Mouse (Mus musculus) midbrain, embryonic 16.5 days (tissue): ENCODE results near the gene Snrpd3. TPM values are rescaled to one million over a fixed set of nuclear protein-coding genes. Genes with fewer than 3 reads are reported as not detected.

Source experiments
- ATAC-seq: fragments of 200-750 bp; cut with Nextera tagmentation; 2 replicates; pipeline ENCODE4 v1.8.0; 2017; ENCODE audit warnings: moderate TSS enrichment
- H3K27ac ChIP-seq: fragments of 300-500 bp; sonication (generic); 2 replicates; pipeline ENCODE4 v1.5.1; 2014; ENCODE audit warnings: mild to moderate bottlenecking, low read length, mixed read lengths
- H3K27me3 ChIP-seq: fragments of 300-500 bp; sonication (generic); 2 replicates; pipeline ENCODE4 v1.6.1; 2014; ENCODE audit warnings: low read depth, low read length, mixed read lengths; ENCODE audit not compliant: control insufficient read depth, insufficient read depth
- H3K36me3 ChIP-seq: fragments of 300-500 bp; sonication (generic); 2 replicates; pipeline ENCODE4 v1.6.1; 2014; ENCODE audit warnings: mild to moderate bottlenecking, low read length, moderate library complexity, mixed read lengths; ENCODE audit not compliant: control insufficient read depth, insufficient read depth
- H3K4me1 ChIP-seq: fragments of 300-500 bp; sonication (generic); 2 replicates; pipeline ENCODE4 v1.6.1; 2014; ENCODE audit warnings: mild to moderate bottlenecking, low read length, mixed read lengths; ENCODE audit not compliant: control insufficient read depth, insufficient read depth
- H3K4me2 ChIP-seq: fragments of 300-500 bp; sonication (generic); 2 replicates; pipeline ENCODE4 v1.6.1; 2014; ENCODE audit warnings: mild to moderate bottlenecking, low read length, mixed read lengths
- H3K4me3 ChIP-seq: fragments of 300-500 bp; sonication (generic); 2 replicates; pipeline ENCODE4 v1.5.1; 2014; ENCODE audit warnings: low read depth, mild to moderate bottlenecking, low read length, moderate library complexity, mixed read lengths
- H3K9ac ChIP-seq: fragments of 300-500 bp; sonication (generic); 2 replicates; pipeline ENCODE4 v1.6.1; 2014; ENCODE audit warnings: low read depth, low read length, mixed read lengths
- H3K9me3 ChIP-seq: fragments of 300-500 bp; sonication (generic); replicated peaks from 2 replicates; pipeline ENCODE4 v1.6.1; 2014; ENCODE audit warnings: mild to moderate bottlenecking, low read length, mixed read lengths; ENCODE audit not compliant: control insufficient read depth, poor library complexity, severe bottlenecking
- WGBS: fragments of 180-500 bp; shearing (Covaris S2); extraction: QIAGEN DNeasy Blood & Tissue Kit; methylation state at CpG from one replicate; pipeline ENCODE4 v1.1.7; 2014; 5-methylcytosine and 5-hydroxymethylcytosine counted together
- polyA plus RNA-seq: library from polyadenylated mRNA; unstranded; fragments of >200 nt; fragmentation: Nextera tagmentation; extraction: Ambion mirVana; gene quantifications from 2 replicates; pipeline ENCODE4 v1.2.1, GENCODE M21; 2015

Snrpd3 gene
- polyA plus RNA-seq, 1 experiment from 2014 or later = 136 TPM

DNA sequence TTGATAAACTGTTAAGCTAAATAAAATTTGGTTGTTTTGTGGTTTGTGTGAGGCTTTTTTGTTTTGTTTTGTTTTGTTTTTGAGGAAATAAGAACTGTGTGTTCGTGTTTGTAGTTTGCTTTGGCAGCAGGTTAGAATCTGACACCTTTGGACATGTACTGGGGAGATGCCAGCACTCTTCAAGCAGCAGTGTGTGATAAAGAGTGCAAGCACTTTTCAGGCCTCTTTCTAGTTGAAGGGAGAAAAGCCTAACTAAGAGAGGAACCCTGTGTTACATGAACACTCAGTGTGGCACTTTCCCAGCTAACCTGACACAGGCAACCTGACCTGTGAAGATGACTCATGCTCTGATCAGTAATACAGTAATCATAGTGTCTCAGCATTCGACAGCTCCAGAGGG lies 18.1 kb downstream of the Snrpd3 start:
- Histone ChIP-seq H3K4me2 (no peak overlapping the region), H3K36me3 (peaks cover 11% of the 10 kb centered on the region; the same call in 1 of the 2 replicates), H3K4me3 (no peak overlapping the region), H3K4me1 (no peaks in the 10 kb centered on the region), H3K27ac (no peak overlapping the region), H3K9me3 (no peaks in the 10 kb centered on the region), H3K27me3 (no peaks in the 10 kb centered on the region), H3K9ac (no peak overlapping the region)
- 92% methylated on average over 2 of the region's 2 CpGs for WGBS
- no peak for ATAC-seq

DNA sequence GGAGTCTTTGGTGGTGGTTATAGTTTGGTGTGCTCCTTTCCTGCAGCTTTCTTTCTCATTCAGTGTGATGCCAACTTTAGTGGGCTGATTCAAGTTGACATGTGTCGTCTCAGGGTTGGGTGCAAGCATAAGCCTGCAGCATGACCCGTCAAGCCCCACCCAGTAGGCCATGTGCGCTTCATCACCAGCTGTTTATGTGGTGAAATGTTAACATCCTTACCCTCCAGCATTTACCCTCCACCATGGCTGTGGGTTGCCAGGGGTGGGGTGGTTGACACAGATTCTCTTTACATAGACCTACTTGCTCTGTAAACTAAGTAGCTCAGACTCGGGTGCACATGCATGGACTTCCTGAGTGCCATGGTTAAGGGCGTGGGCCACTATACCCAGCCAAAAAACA lies 18.8 kb downstream of the Snrpd3 start:
- Histone ChIP-seq H3K4me2 (no peak overlapping the region), H3K9me3 (no peaks in the 10 kb centered on the region), H3K4me1 (no peaks in the 10 kb centered on the region), H3K9ac (no peak overlapping the region), H3K36me3 (peaks cover 11% of the 10 kb centered on the region; the same call in 1 of the 2 replicates), H3K27me3 (no peaks in the 10 kb centered on the region), H3K4me3 (no peak overlapping the region), H3K27ac (no peak overlapping the region)
- no peak for ATAC-seq
- WGBS = 98% methylated on average over 5 of the region's 5 CpGs

DNA sequence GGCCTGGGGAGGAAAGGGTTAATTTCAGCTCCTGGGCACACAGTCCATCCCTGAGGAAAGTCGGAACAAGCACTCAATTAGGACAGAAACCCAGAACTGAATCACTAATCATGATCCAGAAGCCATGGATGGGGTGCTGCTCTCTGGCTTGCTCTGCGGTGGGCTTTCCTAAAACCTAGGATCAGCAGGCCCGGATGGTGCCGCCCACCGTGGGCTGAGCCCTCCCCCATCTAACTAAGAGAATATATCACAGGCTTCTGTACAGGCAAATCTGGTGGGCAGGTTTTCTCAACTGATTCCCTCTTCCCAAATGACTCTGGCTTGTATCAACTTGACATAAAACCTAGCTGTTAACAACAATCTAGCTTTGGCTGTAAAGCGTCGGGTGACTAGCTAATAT lies 30.6 kb downstream of the Snrpd3 start:
- no peaks in the 10 kb centered on the region; the same call in 1 of the 2 replicates for H3K9me3 ChIP-seq
- no peaks in the 10 kb centered on the region for H3K36me3 ChIP-seq
- 80% methylated on average over 7 of the region's 7 CpGs for WGBS
- H3K27ac ChIP-seq = no peak overlapping the region
- no peaks in the 10 kb centered on the region for H3K4me1 ChIP-seq
- H3K4me3 ChIP-seq = no peak overlapping the region
- no peak overlapping the region for H3K9ac ChIP-seq
- no peak for ATAC-seq
- no peaks in the 10 kb centered on the region for H3K27me3 ChIP-seq
- H3K4me2 ChIP-seq = no peak overlapping the region

DNA sequence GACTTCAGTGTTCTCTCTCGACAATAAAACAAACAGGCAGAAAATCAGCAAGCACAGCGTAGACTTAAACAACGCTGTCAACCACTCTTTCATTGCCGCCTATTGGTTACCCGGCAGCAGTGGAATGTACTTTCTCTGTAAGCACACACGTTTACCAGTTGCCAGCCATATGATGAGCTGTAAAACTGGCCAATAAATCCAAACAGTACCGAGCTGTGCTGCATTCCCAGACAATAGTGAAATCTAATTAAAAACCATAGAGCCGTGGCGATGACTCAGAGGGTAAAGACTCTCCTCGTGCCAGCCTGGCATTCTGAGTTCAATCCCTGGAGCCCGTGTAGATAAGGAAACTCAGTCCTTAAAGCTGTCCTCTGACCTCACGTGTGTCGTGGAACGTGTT lies 31.1 kb downstream of the Snrpd3 start:
- Histone ChIP-seq H3K4me1 (no peaks in the 10 kb centered on the region), H3K27ac (no peak overlapping the region), H3K4me2 (no peak overlapping the region), H3K9ac (no peak overlapping the region), H3K9me3 (no peaks in the 10 kb centered on the region; the same call in 1 of the 2 replicates), H3K36me3 (peaks cover 4% of the 10 kb centered on the region; the same call in 1 of the 2 replicates), H3K27me3 (no peaks in the 10 kb centered on the region), H3K4me3 (no peak overlapping the region)
- 64% methylated on average over 14 of the region's 14 CpGs for WGBS
- ATAC-seq = no peak

DNA sequence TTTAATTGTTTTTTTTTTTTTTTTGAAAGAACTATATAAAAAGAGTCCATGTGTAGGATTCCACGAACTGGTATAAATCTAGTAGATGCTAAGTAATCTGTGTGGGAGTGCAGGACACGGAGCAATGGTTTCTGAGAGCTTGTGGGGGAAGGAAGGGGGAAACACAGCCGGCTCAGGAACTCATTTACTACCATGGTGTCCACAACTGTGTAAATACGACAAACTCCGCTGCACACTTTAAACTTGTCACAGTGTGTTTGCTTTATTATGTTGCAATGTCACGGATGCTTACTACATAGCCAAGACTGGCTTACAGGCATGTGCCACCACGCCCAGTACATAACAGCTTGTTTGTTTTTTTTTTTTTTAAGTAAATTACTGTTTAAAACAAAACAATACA lies 32.5 kb downstream of the Snrpd3 start:
- Histone ChIP-seq H3K27me3 (no peaks in the 10 kb centered on the region), H3K4me3 (no peak overlapping the region), H3K4me1 (no peaks in the 10 kb centered on the region), H3K27ac (no peak overlapping the region), H3K36me3 (peaks cover 10% of the 10 kb centered on the region), H3K9me3 (no peaks in the 10 kb centered on the region; the same call in 1 of the 2 replicates), H3K9ac (no peak overlapping the region), H3K4me2 (no peak overlapping the region)
- 77% methylated on average over 7 of the region's 7 CpGs for WGBS
- no peak for ATAC-seq

DNA sequence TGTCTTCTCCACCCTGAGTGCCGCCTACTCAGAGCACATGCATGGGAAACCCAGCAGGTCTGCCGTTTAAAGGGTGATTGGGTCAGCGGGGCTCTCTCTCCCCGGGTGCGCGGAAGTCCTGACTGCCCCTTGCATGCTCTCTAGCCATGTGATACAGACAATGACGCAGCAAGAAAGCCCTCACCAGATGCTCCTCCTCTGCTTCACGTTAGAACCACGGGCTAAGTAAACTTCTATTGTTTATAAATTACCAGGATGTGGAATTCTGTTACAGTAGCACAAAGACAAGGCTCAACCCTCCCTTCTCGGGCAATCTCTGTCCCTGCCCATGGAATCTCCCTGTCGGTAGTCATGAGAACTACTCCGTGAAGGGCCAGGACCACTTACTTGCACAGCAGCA lies 33.8 kb downstream of the Snrpd3 start:
- Histone ChIP-seq H3K9me3 (no peaks in the 10 kb centered on the region), H3K36me3 (peaks cover 10% of the 10 kb centered on the region), H3K27me3 (no peaks in the 10 kb centered on the region), H3K27ac (no peak overlapping the region), H3K9ac (no peak overlapping the region), H3K4me1 (no peaks in the 10 kb centered on the region), H3K4me3 (no peak overlapping the region), H3K4me2 (no peak overlapping the region)
- 55% methylated on average over 12 of the region's 12 CpGs for WGBS
- no peak for ATAC-seq

- Histone ChIP-seq H3K4me3 (no peak overlapping the region), H3K27ac (no peak overlapping the region), H3K36me3 (peaks cover 14% of the 10 kb centered on the region), H3K4me1 (peaks cover 8% of the 10 kb centered on the region), H3K9ac (no peak overlapping the region), H3K27me3 (no peaks in the 10 kb centered on the region), H3K4me2 (no peak overlapping the region), H3K9me3 (no peaks in the 10 kb centered on the region)
- ATAC-seq = no peak
- WGBS = 100% methylated on average over 2 of the region's 2 CpGs
These were observed 34.8 kb downstream of the Snrpd3 start for GRCm38 (mm10) chr10:75552106-75552505.

- Histone ChIP-seq H3K9me3 (no peaks in the 10 kb centered on the region), H3K4me3 (no peak overlapping the region)
- 75% methylated on average over 13 of the region's 13 CpGs for WGBS
These were observed 35.5 kb downstream of the Snrpd3 start for GRCm38 (mm10) chr10:75552701-75553450.

DNA sequence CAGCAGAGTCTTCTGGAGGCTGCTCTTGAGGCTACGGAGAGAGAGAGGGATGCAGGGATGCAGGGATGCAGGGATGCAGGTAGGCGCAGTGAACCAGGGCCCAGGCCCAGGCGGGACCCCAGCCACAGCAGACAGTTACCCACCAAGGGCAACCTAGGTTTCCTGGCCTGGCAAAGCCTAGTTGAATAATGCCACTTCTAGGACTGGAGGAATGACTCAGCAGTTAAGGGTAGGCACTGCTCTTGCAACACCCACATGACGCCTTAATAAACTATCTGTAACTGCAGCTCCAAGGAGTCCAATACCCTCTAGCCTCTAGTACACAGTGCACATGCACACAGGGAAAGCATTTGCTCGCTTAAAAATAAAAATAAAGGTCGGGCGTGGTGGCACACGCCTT lies 36.7 kb downstream of the Snrpd3 start:
- H3K4me1 ChIP-seq = peaks cover 24% of the 10 kb centered on the region
- no peaks in the 10 kb centered on the region for H3K9me3 ChIP-seq
- H3K4me2 ChIP-seq = no peak overlapping the region
- H3K27ac ChIP-seq = no peak overlapping the region
- no peak overlapping the region for H3K4me3 ChIP-seq
- no peak for ATAC-seq
- no peaks in the 10 kb centered on the region for H3K27me3 ChIP-seq
- peaks cover 14% of the 10 kb centered on the region for H3K36me3 ChIP-seq
- H3K9ac ChIP-seq = no peak overlapping the region
- 91% methylated on average over 8 of the region's 8 CpGs for WGBS

More at GRCm38 (mm10) chr10:75552701-75553450, 35.5 kb downstream of the Snrpd3 start:
- H3K27ac ChIP-seq = no peak overlapping the region
- no peaks in the 10 kb centered on the region for H3K27me3 ChIP-seq
- no peak overlapping the region for H3K4me2 ChIP-seq
- H3K9ac ChIP-seq = no peak overlapping the region
- no peak for ATAC-seq
- peaks cover 14% of the 10 kb centered on the region for H3K36me3 ChIP-seq
- peaks cover 15% of the 10 kb centered on the region for H3K4me1 ChIP-seq
